Mouse (Mus musculus): ENCODE measurements around the gene Preb. TPM values are rescaled to one million over a fixed set of nuclear protein-coding genes. Genes with fewer than 3 reads are reported as not detected.

Gene Preb
- polyA plus RNA-seq, 2 experiments from 2014 or later = 60.4 to 71.0 TPM

DNA sequence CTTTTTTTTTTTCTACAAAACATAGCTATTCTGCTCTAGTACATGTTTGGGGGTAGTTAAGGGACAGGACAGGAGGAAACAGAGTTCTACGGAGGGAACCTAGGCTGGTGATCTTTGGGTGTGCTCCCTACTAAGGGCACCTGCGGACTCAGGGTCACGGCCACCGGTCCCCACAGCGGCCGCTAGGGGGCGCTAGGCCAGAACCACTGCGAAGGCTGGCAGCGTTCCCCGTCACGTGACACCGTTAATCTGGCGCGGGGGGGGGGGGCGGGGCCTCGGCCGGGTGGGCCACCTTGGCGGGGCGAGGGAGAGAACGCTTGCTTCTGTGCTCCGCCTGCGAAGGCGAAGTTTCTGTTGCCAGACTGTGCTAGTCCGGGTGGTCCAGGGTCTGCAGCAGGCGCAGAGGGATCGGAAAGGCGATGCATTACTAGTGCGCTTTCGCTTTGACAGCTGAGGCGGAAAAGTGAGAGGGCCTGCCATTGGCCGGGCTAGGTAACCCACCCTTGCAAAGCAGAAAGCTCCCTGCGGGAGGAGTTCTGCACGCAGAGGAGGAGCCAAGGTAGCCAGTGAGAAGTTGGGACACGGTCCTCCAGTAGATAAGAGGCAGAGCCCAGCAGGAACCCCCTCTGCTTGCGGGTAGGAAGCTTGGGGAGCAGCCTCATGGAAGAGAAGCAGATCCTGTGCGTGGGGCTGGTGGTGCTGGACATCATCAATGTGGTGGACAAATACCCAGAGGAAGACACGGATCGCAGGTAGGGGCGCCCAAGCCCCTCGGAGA is 38.7 kb downstream of the Preb start, which contains the start of gene Khk:
Gene Khk, plus strand, starts transcription at position 176 of the 778 bp plus-strand sequence.
- ATAC-seq = peak; percentile 86

DNA sequence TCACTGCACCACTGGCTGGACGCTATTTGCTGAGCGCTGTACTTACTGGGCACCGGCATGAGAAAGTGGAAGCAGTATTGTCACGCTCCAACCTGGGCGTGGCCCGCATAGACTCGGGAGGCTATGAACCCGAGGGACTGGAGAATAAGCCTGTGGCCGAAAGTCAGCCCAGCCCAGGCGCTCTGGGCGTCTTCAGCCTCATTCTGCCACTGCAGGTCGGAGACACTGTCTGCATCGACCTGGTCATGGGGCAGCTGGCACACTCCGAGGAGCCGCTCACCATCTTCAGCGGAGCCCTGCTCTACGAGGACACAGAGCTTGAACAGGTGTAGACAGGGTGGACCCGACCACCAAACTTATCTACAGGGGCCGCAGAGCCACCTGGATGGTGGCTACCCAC is 39.5 kb downstream of the Preb start:
- no peak for ATAC-seq

- no peak for ATAC-seq
Measured at GRCm38 (mm10) chr5:30919831-30920614, 40.1 kb downstream of the Preb start.

DNA sequence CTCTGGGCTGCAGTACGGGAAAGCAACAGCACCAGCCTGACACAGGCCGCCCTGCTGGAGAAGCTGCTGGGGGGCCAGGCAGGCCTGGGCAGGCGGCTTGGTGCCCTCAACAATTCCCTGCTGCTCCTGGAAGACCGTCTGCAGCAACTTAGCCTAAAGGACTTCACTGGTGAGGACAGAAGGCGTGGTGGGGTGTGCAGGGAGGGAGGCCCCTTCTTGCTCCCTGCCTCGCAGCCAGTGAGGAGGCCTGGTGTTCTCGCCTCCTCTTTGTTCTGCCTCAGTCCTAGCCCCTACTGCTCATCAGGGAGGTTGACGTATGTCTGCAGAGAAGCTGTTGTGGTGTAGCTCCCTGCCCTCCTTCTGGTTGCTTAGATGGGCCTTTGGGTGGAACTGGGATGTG is 41.5 kb downstream of the Preb start:
- ATAC-seq = no peak

DNA sequence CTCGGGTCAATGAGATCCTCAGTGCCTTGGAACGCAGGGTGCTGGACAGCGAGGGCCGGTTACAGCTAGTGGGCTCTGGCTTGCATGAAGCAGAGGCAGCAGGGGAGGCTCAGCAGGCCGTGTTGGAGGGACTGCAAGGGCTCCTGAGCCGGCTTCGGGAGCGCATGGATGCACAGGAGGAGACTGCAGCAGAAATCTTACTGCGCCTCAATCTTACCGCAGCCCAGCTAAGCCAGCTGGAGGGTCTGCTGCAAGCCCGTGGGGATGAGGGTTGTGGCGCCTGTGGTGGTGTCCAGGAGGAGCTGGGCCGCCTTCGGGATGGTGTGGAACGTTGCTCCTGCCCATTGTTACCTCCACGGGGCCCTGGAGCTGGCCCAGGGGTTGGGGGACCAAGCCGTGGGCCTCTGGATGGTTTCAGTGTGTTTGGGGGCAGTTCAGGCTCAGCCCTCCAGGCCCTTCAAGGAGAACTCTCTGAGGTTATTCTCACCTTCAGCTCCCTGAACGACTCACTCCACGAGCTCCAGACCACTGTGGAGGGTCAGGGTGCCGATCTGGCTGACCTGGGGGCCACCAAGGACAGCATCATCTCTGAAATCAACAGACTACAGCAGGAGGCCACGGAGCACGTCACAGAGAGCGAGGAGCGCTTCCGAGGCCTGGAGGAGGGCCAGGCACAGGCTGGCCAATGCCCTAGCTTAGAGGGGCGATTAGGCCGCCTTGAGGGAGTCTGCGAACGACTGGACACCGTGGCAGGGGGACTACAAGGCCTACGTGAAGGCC is 42.1 kb downstream of the Preb start:
- no peak for ATAC-seq

GRCm38 (mm10) chr5:30917348-30917747 is 42.8 kb downstream of the Preb start:
- no peak for ATAC-seq

- no peak for ATAC-seq
Measured at GRCm38 (mm10) chr5:30916841-30917240, 43.3 kb downstream of the Preb start.

DNA sequence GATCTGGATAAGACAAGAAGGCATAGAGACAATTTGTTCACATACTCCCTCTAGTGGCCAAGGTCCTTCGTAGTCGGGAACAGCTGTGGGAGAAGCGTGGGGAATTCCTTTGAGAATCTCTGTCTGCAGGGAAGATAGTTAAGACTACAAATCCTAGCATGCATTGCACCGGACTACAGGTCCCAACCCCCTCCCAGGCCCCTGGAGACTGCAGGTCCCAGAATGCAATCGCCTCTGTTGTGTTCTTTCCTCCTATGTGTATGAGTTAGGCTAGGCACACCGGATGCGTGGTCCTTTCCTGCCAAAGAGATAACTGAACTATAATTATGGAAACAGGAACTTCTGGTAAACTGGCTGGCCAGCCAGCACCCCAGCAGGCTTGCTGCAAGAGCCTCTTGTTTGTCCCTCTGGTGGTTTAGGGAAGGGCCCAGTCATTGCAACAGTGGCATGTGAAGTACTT is 44.2 kb downstream of the Preb start:
- peak; percentile 81 for ATAC-seq

GRCm38 (mm10) chr5:30915456-30915855 is 44.7 kb downstream of the Preb start:
- ATAC-seq = no peak

DNA sequence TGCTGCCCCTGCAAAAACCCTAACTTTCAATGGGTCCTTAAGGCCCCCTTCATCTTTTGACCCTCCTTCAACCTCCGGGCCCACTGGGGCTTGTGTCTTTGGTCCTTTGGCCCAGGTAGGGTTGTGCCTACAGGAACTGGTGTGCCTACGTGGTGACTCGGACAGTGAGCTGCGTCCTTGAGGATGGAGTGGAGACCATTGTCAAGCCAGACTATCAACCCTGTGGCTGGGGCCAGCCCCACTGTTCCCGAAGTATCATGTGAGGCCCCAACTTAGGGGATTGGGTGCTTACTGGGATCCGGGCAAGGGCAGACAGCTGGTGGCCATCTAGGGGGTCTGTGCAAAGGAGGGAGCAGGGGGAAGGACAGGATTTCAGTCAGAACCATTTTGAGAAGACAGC is 45.3 kb downstream of the Preb start:
- ATAC-seq = no peak

- no peak for ATAC-seq
Measured at GRCm38 (mm10) chr5:30914101-30914635, 46.0 kb downstream of the Preb start.

- ATAC-seq = no peak
Measured at GRCm38 (mm10) chr5:30913060-30913841, 46.9 kb downstream of the Preb start, which contains the start of gene Emilin1. Emilin1 (plus strand) TSS chr5:30913402.

DNA sequence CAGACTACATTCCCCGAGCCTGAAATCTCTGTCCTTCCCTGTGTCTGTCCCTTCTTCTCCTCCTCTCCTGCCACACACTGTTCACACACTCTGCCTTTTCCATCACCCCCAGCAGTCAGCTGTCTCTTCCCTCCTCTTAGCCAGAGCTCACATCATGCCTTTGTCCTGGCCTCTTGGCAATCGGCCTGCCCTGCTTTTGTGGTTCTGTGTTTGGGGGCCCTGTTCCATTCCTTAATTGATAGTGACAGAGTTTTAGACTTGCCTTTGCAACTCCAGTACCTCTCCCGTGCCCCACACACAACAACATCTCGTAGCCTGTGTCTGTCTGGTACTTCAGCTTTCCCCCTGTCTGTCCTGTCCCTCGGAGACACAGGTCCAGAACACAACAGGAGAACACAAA is 48.0 kb downstream of the Preb start:
- no peak for ATAC-seq

DNA sequence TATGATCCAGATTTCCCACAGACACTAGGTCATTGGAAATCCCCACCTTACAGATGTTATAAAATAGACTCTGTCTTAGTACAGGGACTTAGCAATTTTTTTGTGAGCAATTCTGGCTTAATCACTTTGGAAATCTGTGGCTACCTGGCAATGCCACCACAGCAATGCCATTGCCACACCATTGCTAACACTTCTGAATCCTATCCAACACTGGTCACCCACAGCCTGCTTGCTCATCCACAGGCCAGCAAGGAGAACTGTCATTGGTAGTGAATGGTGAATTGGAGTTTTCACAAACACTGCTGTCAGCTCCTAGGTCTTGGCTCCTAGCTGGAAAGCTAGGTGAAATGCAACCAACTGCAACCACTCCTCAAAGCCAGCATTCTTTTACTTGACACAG is 49.7 kb downstream of the Preb start:
- ATAC-seq = no peak

GRCm38 (mm10) chr5:30909863-30910262 is 50.3 kb downstream of the Preb start:
- no peak for ATAC-seq

DNA sequence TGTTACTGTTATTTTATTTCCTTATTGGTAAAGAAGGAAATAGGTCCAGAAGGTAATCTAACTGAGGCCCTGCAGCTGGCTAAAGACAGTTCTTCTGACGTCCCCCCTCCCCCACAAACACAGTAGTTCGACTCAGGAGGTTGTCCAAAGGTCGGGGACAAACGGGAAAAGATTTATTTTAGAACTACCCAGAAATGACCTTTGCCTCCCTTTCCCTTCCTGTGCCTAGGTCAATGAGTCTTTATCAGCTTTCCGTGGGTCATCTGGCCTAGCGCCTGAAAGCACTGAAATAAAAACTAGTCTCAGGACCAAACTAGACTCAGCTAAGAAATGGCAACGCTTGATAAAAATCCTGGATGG is 50.9 kb downstream of the Preb start:
- ATAC-seq = no peak

- ATAC-seq = no peak
Measured at GRCm38 (mm10) chr5:30908426-30909299, 51.5 kb downstream of the Preb start.

DNA sequence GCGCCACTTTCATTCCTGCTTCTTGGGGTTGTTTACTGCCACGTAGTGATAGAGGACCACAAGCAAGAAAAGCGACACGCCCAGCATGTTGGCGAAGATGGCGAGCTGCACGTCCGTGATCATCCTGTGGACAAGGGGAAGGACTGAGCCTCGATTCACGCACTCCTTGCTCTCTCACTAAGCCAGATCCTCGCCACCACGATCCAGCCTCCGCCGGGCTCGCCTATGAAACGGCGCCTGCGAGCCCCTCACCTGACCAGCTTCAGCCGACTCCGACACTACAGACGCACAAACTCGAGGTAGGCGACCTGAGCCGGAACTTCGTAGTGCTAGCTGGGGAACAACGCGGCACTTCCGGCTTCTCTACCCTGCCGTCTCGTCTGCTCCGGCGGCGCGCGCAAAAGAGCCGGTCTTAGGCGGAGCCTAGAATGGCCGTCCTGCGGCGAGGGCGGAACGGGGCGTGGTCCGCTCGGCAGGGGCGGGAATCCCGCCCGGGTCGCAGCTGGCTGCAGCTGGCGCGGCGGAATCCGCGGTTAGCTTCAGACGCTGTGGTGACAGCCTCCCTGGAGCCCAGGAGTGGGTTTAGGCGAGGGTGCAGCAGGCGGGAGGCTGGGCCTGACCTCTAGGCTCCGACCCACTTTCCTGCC is 52.6 kb downstream of the Preb start, which contains the start of gene Ost4:
Gene Ost4, minus strand, starts transcription at position 376 of the 647 bp plus-strand sequence.
- ATAC-seq = peak; percentile 98

- no peak for ATAC-seq
Measured at GRCm38 (mm10) chr5:30901860-30902259, 58.3 kb downstream of the Preb start.

All from activated CD4-positive, CD25-positive, alpha-beta regulatory T cell, adult 4 months (primary cell).